Mouse (Mus musculus) neural tube, embryonic 10.5 days (tissue): ENCODE measurements around the gene Gm49333.
"Not testable (repeated sequence)": the region's sequence is repeated elsewhere in the genome, so short reads cannot be mapped to it uniquely, and the experiment has no call there.

Experiments used
- DNase-seq: peaks from one replicate; pipeline ENCODE4 v3.0.0-alpha.2; 2017; ENCODE audit warnings: low spot score; ENCODE audit errors: extremely low spot score

Gene Gm49333

GRCm38 (mm10) chr16:20623211-20623610 lies 11.8 kb downstream of the Gm49333 start:
- no peak for DNase-seq

- DNase-seq, result no peak
Measured at GRCm38 (mm10) chr16:20628871-20629391, 17.5 kb downstream of the Gm49333 start.

GRCm38 (mm10) chr16:20629731-20630634 lies 18.6 kb downstream of the Gm49333 start, which contains the start of gene Ece2:
Ece2 (plus strand) TSS chr16:20629828.
- DNase-seq, result peak; percentile 58

DNA sequence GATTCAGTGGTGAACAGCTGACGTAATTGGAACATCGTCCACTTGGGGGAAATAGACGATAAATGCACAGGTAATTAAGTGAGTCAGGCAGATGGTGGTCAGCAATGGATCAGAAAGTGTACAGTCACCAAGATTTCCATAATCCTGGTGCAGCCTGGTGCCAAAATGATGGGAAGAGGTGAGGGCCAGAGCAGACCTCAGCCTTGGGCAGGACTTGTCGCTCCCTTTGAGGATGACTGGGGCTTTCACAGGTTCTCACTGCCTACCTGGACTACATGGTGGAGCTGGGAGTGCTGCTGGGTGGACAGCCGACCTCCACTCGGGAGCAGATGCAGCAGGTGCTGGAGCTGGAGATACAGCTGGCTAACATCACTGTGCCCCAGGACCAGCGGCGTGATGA lies 26.0 kb downstream of the Gm49333 start:
- DNase-seq, result no peak

DNA sequence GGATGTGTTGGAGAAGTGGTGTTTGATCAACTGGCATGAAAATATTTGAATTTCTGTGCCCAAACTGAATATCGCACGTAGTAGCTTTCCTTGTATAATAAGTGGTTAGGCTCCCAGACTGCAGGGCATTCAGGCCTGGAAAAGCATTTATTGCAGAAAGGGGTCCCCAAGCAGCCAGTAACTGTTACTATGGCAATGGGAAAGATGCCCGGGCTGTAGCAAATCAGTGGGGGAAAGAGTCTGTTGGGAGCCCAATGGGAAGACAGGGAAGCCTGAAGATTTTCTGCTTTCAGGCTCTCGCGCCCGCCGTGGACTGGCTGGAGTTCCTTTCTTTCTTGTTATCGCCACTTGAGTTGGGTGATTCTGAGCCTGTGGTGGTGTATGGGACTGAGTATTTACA lies 27.0 kb downstream of the Gm49333 start:
- DNase-seq, result no peak

GRCm38 (mm10) chr16:20642161-20642560 lies 30.8 kb downstream of the Gm49333 start:
- peak; percentile 67 for DNase-seq

DNA sequence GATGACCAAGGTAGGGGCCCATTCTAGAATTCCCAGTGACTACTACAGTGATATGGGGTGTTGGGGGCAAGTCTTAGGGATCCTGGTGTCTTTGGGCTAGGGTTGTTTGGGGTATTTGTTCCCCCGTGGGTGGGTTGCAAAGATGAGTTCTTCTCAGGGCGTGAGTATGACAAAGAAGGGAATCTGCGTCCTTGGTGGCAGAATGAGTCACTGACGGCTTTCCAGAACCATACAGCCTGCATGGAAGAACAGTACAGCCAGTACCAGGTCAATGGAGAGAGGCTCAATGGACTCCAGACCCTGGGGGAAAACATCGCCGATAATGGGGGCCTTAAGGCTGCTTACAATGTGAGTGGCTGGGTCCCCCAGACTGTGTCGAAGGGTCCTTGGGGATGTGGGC lies 32.5 kb downstream of the Gm49333 start:
- DNase-seq, result no peak

- DNase-seq, result peak; percentile 98
Measured at GRCm38 (mm10) chr16:20651076-20651946, 39.9 kb downstream of the Gm49333 start, which contains the start of gene Psmd2. Psmd2 (plus strand) TSS chr16:20651652.

DNA sequence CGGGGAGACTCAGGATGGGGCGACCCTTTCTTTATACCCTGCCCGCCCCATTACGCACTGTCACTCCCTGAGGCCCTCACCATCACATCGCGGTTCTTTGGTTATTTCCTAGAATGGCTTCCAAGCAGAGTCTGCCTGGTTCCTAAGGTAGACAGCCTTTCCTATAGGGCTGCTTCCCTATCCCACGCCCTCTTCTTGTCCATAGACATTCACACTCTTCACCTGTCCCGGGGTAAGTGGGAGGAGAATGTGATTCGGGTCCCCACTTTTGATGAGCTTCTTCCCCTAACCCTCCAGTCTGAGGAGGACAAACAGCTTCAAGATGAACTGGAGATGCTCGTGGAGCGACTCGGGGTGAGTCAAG lies 40.5 kb downstream of the Gm49333 start:
- DNase-seq, result no peak

DNA sequence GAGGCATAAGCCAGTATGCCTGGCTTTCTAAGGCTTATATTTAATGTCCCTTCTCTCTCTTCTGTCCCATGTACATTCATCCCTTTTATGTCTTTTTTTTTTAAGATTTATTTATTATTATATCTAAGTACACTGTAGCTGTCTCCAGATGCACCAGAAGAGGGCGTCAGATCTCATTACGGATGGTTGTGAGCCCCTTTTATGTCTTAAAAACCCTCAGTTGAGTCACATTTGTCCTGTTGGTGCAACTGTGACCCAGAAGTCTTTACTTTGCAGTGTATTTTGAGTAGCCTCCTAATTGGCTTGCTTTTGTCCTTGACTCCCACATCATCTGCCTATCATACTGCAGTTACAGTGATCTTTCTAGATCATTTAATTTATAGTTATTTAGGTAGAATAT lies 41.9 kb downstream of the Gm49333 start:
- no peak for DNase-seq

DNA sequence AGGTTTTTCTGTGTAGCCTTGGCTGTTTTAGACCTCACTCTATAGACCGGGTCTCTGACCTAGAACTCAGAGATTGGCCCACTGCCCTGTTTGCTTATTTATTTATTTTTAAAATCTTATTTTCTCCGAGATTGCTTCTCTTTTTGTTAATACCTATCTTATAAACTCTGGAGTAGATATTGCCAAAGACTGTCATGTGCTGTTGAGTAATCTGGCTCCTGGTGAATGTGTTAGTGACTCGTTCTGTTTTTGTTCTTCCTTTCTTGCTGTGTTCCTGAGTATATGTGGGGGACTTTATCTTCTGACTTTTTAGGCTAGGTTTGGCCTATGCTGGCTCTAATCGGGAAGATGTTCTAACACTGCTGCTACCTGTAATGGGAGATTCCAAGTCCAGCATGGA lies 46.3 kb downstream of the Gm49333 start:
- DNase-seq, result no peak

DNA sequence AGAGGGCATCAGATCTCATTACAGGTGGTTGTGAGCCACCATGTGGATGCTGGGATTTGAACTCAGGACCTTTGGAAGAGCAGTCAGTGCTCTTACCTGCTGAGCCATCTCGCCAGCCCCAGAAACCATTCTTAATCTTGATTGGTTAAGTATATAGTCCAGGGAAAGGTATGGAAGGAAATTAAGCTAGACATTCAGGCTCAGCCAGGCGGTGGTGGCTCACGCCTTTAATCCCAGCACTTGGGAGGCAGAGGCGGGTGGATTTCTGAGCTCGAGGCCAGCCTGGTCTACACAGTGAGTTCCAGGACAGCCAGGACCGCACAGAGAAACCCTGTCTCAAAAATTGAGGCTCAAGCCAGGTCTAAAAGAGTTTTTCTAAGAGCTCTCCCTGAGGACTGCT lies 56.6 kb downstream of the Gm49333 start, which contains the start of gene Eif4g1:
Eif4g1 (plus strand) TSS at position 301 of the 400 bp plus-strand sequence.
- not testable (repeated sequence) for DNase-seq

DNA sequence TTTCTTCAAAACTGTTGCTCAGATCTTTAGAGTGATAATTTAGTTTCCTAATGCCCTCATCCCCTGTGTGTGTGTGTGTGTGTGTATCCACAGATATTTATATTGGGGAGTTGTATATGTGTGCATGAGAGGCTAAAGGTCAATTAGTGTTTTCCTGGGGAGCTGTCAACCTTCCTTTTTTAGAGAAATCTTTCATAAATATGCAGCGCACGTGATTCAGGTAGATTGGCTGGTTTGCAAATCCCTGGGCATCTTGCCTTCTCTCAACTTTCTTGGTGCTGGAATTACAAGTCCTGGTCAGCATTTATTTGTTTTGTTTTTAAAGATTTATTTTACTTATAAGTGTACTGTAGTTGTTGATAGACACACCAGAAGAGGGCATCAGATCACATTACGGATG lies 58.9 kb downstream of the Gm49333 start:
- DNase-seq, result no peak

GRCm38 (mm10) chr16:20671886-20672285 lies 60.5 kb downstream of the Gm49333 start:
- peak; percentile 24 for DNase-seq

- DNase-seq, result peak; percentile 95
Measured at GRCm38 (mm10) chr16:20672500-20672902, 61.1 kb downstream of the Gm49333 start.

DNA sequence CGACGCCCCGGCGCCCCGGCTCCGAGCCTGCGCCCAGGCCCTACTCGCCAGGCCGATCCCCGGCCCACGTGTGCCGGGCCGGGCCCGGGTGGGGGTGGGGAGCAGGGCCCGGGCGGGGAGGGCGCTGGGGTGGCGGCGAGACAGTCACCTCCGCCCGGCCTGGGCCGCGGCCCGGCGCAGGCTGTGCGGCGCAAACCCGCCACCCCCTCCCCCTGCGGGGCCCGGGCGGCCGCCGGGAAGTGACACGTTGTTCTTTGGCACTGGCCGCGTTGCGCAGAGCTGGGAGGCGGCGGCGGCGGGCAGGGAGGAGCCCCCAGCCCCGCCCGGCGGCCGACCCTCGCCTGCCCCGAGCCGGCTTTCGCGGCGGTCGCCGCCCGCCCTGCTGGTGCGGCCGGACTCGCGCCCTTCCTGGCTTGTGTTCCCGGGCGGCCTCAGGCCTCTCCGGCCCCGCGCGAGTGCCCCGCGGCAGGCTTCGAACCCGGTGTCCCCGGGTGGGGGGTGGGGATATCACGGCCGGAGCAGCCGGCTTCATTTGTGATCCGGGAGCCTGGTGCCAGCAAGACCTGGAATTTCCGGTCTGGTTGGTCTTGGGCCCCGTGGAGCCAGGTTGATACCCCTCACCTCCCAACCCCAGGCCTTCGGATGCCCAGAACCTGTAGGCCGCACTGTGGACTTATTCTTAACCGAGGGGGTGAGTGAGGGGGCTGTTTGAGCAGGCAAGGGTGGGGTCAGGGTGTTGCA lies 61.7 kb downstream of the Gm49333 start:
- DNase-seq, result no peak

- peak; percentile 34 for DNase-seq
Measured at GRCm38 (mm10) chr16:20673706-20674303, 62.4 kb downstream of the Gm49333 start.

- no peak for DNase-seq
Measured at GRCm38 (mm10) chr16:20675213-20675612, 63.8 kb downstream of the Gm49333 start.

- DNase-seq, result no peak
Measured at GRCm38 (mm10) chr16:20676702-20677101, 65.3 kb downstream of the Gm49333 start.

- DNase-seq, result no peak
Measured at GRCm38 (mm10) chr16:20677380-20677779, 66.0 kb downstream of the Gm49333 start.
